Mouse (Mus musculus): ENCODE measurements around the gene Fndc3b.

Fndc3b gene

GRCm38 (mm10) chr3:27670416-27670815 lies 40.7 kb downstream of the Fndc3b start:
- no peak for DNase-seq (ENCODE audit: low spot score)

GRCm38 (mm10) chr3:27667280-27667679 lies 43.8 kb downstream of the Fndc3b start:
- DNase-seq (ENCODE audit: low spot score), result no peak

GRCm38 (mm10) chr3:27665338-27665737 lies 45.8 kb downstream of the Fndc3b start:
- DNase-seq (ENCODE audit: low spot score), result no peak

- DNase-seq (ENCODE audit: low spot score), result no peak
These were observed 47.9 kb downstream of the Fndc3b start for GRCm38 (mm10) chr3:27663221-27663620.

- DNase-seq (ENCODE audit: low spot score), result no peak
These were observed 52.8 kb downstream of the Fndc3b start for GRCm38 (mm10) chr3:27658198-27658763.

GRCm38 (mm10) chr3:27656764-27657390 lies 54.2 kb downstream of the Fndc3b start:
- no peak for DNase-seq (ENCODE audit: low spot score)

- no peak for DNase-seq (ENCODE audit: low spot score)
These were observed 55.4 kb downstream of the Fndc3b start for GRCm38 (mm10) chr3:27655673-27656072.

- no peak for DNase-seq (ENCODE audit: low spot score)
These were observed 56.1 kb downstream of the Fndc3b start for GRCm38 (mm10) chr3:27655042-27655441.

- no peak for DNase-seq (ENCODE audit: low spot score)
These were observed 58.6 kb downstream of the Fndc3b start for GRCm38 (mm10) chr3:27652451-27653011.

- DNase-seq (ENCODE audit: low spot score), result no peak
These were observed 59.4 kb downstream of the Fndc3b start for GRCm38 (mm10) chr3:27651731-27652130.

- DNase-seq (ENCODE audit: low spot score), result no peak
These were observed 61.0 kb downstream of the Fndc3b start for GRCm38 (mm10) chr3:27650083-27650482.

GRCm38 (mm10) chr3:27649316-27649715 lies 61.8 kb downstream of the Fndc3b start:
- DNase-seq (ENCODE audit: low spot score), result no peak

- DNase-seq (ENCODE audit: low spot score), result no peak
These were observed 68.7 kb downstream of the Fndc3b start for GRCm38 (mm10) chr3:27642381-27642780.

- no peak for DNase-seq (ENCODE audit: low spot score)
These were observed 71.4 kb downstream of the Fndc3b start for GRCm38 (mm10) chr3:27639701-27640100.

- DNase-seq (ENCODE audit: low spot score), result no peak
These were observed 74.0 kb downstream of the Fndc3b start for GRCm38 (mm10) chr3:27637046-27637661.

GRCm38 (mm10) chr3:27635776-27636175 lies 75.3 kb downstream of the Fndc3b start:
- DNase-seq (ENCODE audit: low spot score), result no peak

- DNase-seq (ENCODE audit: low spot score), result no peak
These were observed 78.2 kb downstream of the Fndc3b start for GRCm38 (mm10) chr3:27632880-27633279.

- no peak for DNase-seq (ENCODE audit: low spot score)
These were observed 80.0 kb downstream of the Fndc3b start for GRCm38 (mm10) chr3:27631112-27631511.

GRCm38 (mm10) chr3:27629716-27630115 lies 81.4 kb downstream of the Fndc3b start:
- no peak for DNase-seq (ENCODE audit: low spot score)

GRCm38 (mm10) chr3:27626301-27626700 lies 84.8 kb downstream of the Fndc3b start:
- DNase-seq (ENCODE audit: low spot score), result no peak

GRCm38 (mm10) chr3:27625592-27625985 lies 85.5 kb downstream of the Fndc3b start:
- no peak for DNase-seq (ENCODE audit: low spot score)

GRCm38 (mm10) chr3:27624974-27625591 lies 86.0 kb downstream of the Fndc3b start:
- no peak for DNase-seq (ENCODE audit: low spot score)

GRCm38 (mm10) chr3:27622451-27622850 lies 88.7 kb downstream of the Fndc3b start:
- no peak for DNase-seq (ENCODE audit: low spot score)

Measured in urinary bladder, postnatal 10 days (tissue).